Mouse (Mus musculus) ovary, adult 18-20 months (tissue): Measurements from ENCODE around the gene Kdm4b.

ENCODE experiments used
- DNase-seq: peaks from one replicate; pipeline ENCODE4 v3.0.0; 2022; ENCODE audit warnings: low spot score, mixed read lengths

The Kdm4b gene

GRCm38 (mm10) chr17:56442316-56442715 lies 116.5 kb downstream of the Kdm4b start:
- DNase-seq: no peak

- DNase-seq: no peak
Observed at GRCm38 (mm10) chr17:56443341-56443795, 117.5 kb downstream of the Kdm4b start.

- DNase-seq: no peak
Observed at GRCm38 (mm10) chr17:56444771-56445170, 118.9 kb downstream of the Kdm4b start.

GRCm38 (mm10) chr17:56445397-56445796 lies 119.5 kb downstream of the Kdm4b start:
- DNase-seq: no peak

- DNase-seq: no peak
Observed at GRCm38 (mm10) chr17:56447716-56448115, 121.9 kb downstream of the Kdm4b start.
